Mouse (Mus musculus): Measurements from ENCODE around the gene Olfr19. TPM values are rescaled to one million over a fixed set of nuclear protein-coding genes. Genes with fewer than 3 reads are reported as not detected.
"Not testable (repeated sequence)": the region's sequence is repeated elsewhere in the genome, so short reads cannot be mapped to it uniquely, and the experiment has no call there.

Olfr19 gene
- polyA plus RNA-seq (2016; fragmentation: Nextera tagmentation; extraction: Ambion mirVana) = not detected in 2 replicates

GRCm38 (mm10) chr16:16676305-16676704 lies at the start of gene Olfr19:
Gene Olfr19, minus strand, starts transcription at chr16:16676405.
- no peak within 1 kb of the TSS for H3K4me3 ChIP-seq
- H3K9me3 ChIP-seq = no peaks in the 10 kb centered on the region
- 74% methylated on average over 2 of the region's 2 CpGs for WGBS
- H3K36me3 ChIP-seq (replicated peaks) = no peaks in the 10 kb centered on the region
- no peaks in the 10 kb centered on the region for H3K27me3 ChIP-seq (ENCODE audit: poor library complexity, severe bottlenecking)
- no peak for DNase-seq (ENCODE audit: extremely low spot score, low spot score)
- H3K27ac ChIP-seq = no peak within 1 kb of the TSS
- no peaks in the 10 kb centered on the region for H3K4me1 ChIP-seq

GRCm38 (mm10) chr16:16684975-16685374 lies 8.8 kb upstream of the Olfr19 start:
- Histone ChIP-seq H3K36me3 (replicated peaks) (no peaks in the 10 kb centered on the region), H3K4me1 (no peaks in the 10 kb centered on the region), H3K9me3 (no peaks in the 10 kb centered on the region), H3K27ac (no peak overlapping the region), H3K4me3 (no peak overlapping the region), H3K27me3 (ENCODE audit: poor library complexity, severe bottlenecking) (no peaks in the 10 kb centered on the region)
- DNase-seq (ENCODE audit: extremely low spot score, low spot score) = no peak
- 79% methylated on average over 3 of the region's 3 CpGs for WGBS

- no peak overlapping the region for H3K27ac ChIP-seq
- no peak overlapping the region for H3K4me3 ChIP-seq
- WGBS = 81% methylated on average over 2 of the region's 2 CpGs
- no peaks in the 10 kb centered on the region for H3K4me1 ChIP-seq
- no peaks in the 10 kb centered on the region for H3K27me3 ChIP-seq (ENCODE audit: poor library complexity, severe bottlenecking)
- DNase-seq (ENCODE audit: extremely low spot score, low spot score) = no peak
- no peaks in the 10 kb centered on the region for H3K36me3 ChIP-seq (replicated peaks)
- no peaks in the 10 kb centered on the region for H3K9me3 ChIP-seq
Observed at GRCm38 (mm10) chr16:16684053-16684452, 7.8 kb upstream of the Olfr19 start.

- WGBS = 89% methylated on average over 4 of the region's 4 CpGs
- Histone ChIP-seq H3K27me3 (ENCODE audit: poor library complexity, severe bottlenecking) (no peaks in the 10 kb centered on the region), H3K9me3 (no peaks in the 10 kb centered on the region), H3K27ac (no peak overlapping the region), H3K4me3 (no peak overlapping the region), H3K4me1 (no peaks in the 10 kb centered on the region), H3K36me3 (replicated peaks) (no peaks in the 10 kb centered on the region)
- DNase-seq (ENCODE audit: extremely low spot score, low spot score) = no peak
Observed at GRCm38 (mm10) chr16:16664994-16665393, 11.2 kb downstream of the Olfr19 start.

- not testable (repeated sequence) for DNase-seq (ENCODE audit: extremely low spot score, low spot score); H3K4me3 ChIP-seq; H3K36me3 ChIP-seq (replicated peaks); H3K4me1 ChIP-seq; H3K27me3 ChIP-seq (ENCODE audit: poor library complexity, severe bottlenecking); H3K9me3 ChIP-seq; H3K27ac ChIP-seq
Observed at GRCm38 (mm10) chr16:16664516-16664915, 11.7 kb downstream of the Olfr19 start.

- Histone ChIP-seq H3K9me3 (no peaks in the 10 kb centered on the region), H3K27ac (no peak overlapping the region), H3K4me1 (no peaks in the 10 kb centered on the region), H3K4me3 (no peak overlapping the region), H3K27me3 (ENCODE audit: poor library complexity, severe bottlenecking) (no peaks in the 10 kb centered on the region), H3K36me3 (replicated peaks) (no peaks in the 10 kb centered on the region)
- 97% methylated on average over 1 of the region's 1 CpGs for WGBS
- DNase-seq (ENCODE audit: extremely low spot score, low spot score) = no peak
Observed at GRCm38 (mm10) chr16:16645148-16645547, 31.1 kb downstream of the Olfr19 start.

GRCm38 (mm10) chr16:16633730-16634129 lies 42.5 kb downstream of the Olfr19 start:
- Histone ChIP-seq H3K27ac (no peak overlapping the region), H3K36me3 (replicated peaks) (no peaks in the 10 kb centered on the region), H3K27me3 (ENCODE audit: poor library complexity, severe bottlenecking) (no peaks in the 10 kb centered on the region), H3K4me3 (no peak overlapping the region), H3K4me1 (no peaks in the 10 kb centered on the region), H3K9me3 (peaks cover 29% of the 10 kb centered on the region)
- no peak for DNase-seq (ENCODE audit: extremely low spot score, low spot score)

Other genes starting within 250 kb of the Olfr19 start
- 13.5 and 14.5 TPM in 2 replicates for gene Fgd4, start 75.9 kb downstream of the Olfr19 start, polyA plus RNA-seq (2016; fragmentation: Nextera tagmentation; extraction: Ambion mirVana)
- 0.71 and 1.5 TPM in 2 replicates for gene Spag6l, start 153.1 kb upstream of the Olfr19 start, polyA plus RNA-seq (2016; fragmentation: Nextera tagmentation; extraction: Ambion mirVana)
- 0.20 TPM in 1 of 2 replicates, not detected in the other for gene Igll1, start 187.6 kb upstream of the Olfr19 start, polyA plus RNA-seq (2016; fragmentation: Nextera tagmentation; extraction: Ambion mirVana)
- 66.8 and 73.7 TPM in 2 replicates for gene Top3b, start 194.3 kb upstream of the Olfr19 start, polyA plus RNA-seq (2016; fragmentation: Nextera tagmentation; extraction: Ambion mirVana)
- gene Vpreb1, start 194.4 kb upstream of the Olfr19 start, polyA plus RNA-seq (2016; fragmentation: Nextera tagmentation; extraction: Ambion mirVana) = 0.68 and 1.7 TPM in 2 replicates
- gene Ppm1f, start 220.1 kb upstream of the Olfr19 start, polyA plus RNA-seq (2016; fragmentation: Nextera tagmentation; extraction: Ambion mirVana) = 29.0 and 29.6 TPM in 2 replicates

Measured in forebrain, embryonic 10.5 days (tissue).